Mouse (Mus musculus) thymus, adult 2 months (tissue): ENCODE results near the gene Stk17b. TPM values are rescaled to one million over a fixed set of nuclear protein-coding genes. Genes with fewer than 3 reads are reported as not detected.
"Not testable (repeated sequence)": the region's sequence is repeated elsewhere in the genome, so short reads cannot be mapped to it uniquely, and the experiment has no call there.

Experiments used
- DNase-seq: peaks from one replicate; pipeline ENCODE4 v3.0.0; 2021
- H3K27ac ChIP-seq: fragments of 200-500 bp; 2 replicates; pipeline ENCODE4 v1.5.1; 2012; ENCODE audit warnings: low read length, control low read depth; ENCODE audit not compliant: control insufficient read depth, insufficient read depth
- H3K27me3 ChIP-seq: fragments of 200-500 bp; 2 replicates; pipeline ENCODE4 v1.6.1; 2012; ENCODE audit warnings: mild to moderate bottlenecking, low read length, moderate library complexity, mixed read lengths; ENCODE audit not compliant: control insufficient read depth, insufficient read depth
- H3K36me3 ChIP-seq: fragments of 200-500 bp; 2 replicates; pipeline ENCODE4 v1.6.1; 2012; ENCODE audit warnings: mild to moderate bottlenecking, low read length, moderate library complexity; ENCODE audit not compliant: control insufficient read depth, insufficient read depth
- H3K4me1 ChIP-seq: fragments of 200-500 bp; replicated peaks from 2 replicates; pipeline ENCODE4 v1.6.1; 2012; ENCODE audit warnings: low read length; ENCODE audit not compliant: control insufficient read depth, insufficient read depth
- H3K4me3 ChIP-seq: fragments of 200-500 bp; 2 replicates; pipeline ENCODE4 v1.5.1; 2012; ENCODE audit warnings: mild to moderate bottlenecking, low read length, control low read depth, moderate library complexity; ENCODE audit not compliant: control insufficient read depth, insufficient read depth
- CTCF ChIP-seq: fragments of 200-500 bp; IDR thresholded peaks from 2 replicates; pipeline ENCODE4 v1.5.1; 2012; ENCODE audit warnings: mild to moderate bottlenecking, control low read depth, low read length, moderate library complexity, borderline replicate concordance; ENCODE audit not compliant: control insufficient read depth, poor library complexity, insufficient read depth; ENCODE audit errors: extremely low read depth
- POLR2A ChIP-seq: fragments of 200-500 bp; IDR thresholded peaks from 2 replicates; pipeline ENCODE4 v1.6.1; 2012; ENCODE audit warnings: mild to moderate bottlenecking, low read length, control low read depth, moderate library complexity; ENCODE audit not compliant: control insufficient read depth, poor library complexity, insufficient read depth; ENCODE audit errors: extremely low read depth
- WGBS: fragments of 180-500 bp; shearing (Covaris S2); methylation state at CpG from one replicate; pipeline ENCODE4 v1.1.7; 2018; 5-methylcytosine and 5-hydroxymethylcytosine counted together
- polyA plus RNA-seq: library from polyadenylated mRNA; depleted of rRNA; stranded (reverse); fragments of >200 nt; gene quantifications from 2 replicates; pipeline ENCODE4 v1.2.3, GENCODE M21; 2012

Gene Stk17b
- polyA plus RNA-seq, 1 experiment: 33.1 TPM

DNA sequence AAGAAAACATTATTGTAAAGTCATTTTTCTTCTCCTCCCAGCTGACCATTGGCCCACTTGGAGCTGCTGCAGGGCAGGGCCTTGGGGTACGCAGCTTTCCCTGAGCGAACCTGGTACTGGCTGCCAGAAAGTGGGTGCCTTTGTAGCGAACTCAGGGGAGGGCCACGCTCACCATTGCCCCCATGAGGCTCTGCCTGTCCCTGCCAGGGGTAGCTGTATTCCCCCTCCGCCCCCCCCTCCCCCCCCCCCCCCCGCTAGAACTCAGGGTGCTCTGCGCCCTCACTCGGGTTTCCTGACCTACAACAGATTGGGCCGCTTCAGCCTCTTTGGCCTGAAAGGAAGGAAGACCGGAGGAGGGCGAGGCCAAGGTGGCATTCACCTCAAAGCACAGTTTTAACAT lies 36.5 kb downstream of the Stk17b start:
- DNase-seq: no peak
- no peaks in the 10 kb centered on the region for H3K4me1 ChIP-seq
- H3K4me3 ChIP-seq: no peak overlapping the region
- 59% methylated on average over 8 of the region's 11 CpGs for WGBS
- H3K36me3 ChIP-seq: no peaks in the 10 kb centered on the region
- H3K27ac ChIP-seq: no peak overlapping the region
- TF ChIP-seq CTCF (no peak), POLR2A (no peak)
- H3K27me3 ChIP-seq: no peaks in the 10 kb centered on the region

GRCm38 (mm10) chr1:53746001-53746400 lies 39.0 kb downstream of the Stk17b start:
- TF ChIP-seq POLR2A (no peak), CTCF (no peak)

DNA sequence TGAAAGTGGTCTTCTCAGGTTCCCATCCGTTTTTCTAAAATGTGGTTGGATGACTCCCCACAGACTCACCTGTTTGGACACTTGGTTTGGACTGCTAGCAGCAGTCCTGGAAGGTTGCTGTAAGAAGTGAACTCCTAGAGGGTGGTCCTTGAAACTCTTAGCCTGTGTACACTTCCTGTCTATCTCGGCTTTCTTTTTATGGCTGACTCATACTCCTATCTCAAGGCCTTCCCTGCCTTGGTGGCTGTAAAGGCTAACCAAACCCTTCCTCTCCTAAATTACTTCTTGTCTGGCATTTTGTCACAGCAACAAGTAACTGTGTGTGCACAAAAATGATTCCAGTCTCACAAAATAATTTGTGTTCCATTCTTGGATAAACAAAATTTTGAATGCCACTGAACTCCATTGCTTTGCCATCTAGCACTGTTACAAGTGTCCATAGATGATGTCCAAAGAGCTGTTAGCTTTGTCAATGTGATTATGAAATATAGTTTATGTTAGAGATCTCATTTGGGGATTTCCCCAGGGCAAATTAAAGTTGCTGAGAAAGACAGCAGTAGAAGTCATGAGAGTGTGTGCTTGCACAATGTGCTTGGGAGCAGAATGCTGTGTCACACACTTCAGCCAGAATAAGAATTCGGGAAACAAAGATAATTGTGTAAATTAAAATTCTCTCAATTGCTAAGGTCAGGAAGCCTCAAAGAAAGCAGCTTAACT lies 43.1 kb downstream of the Stk17b start:
- H3K27ac ChIP-seq: no peak overlapping the region
- no peak overlapping the region for H3K4me3 ChIP-seq
- H3K36me3 ChIP-seq: no peaks in the 10 kb centered on the region
- WGBS: 76% methylated on average over 3 of the region's 3 CpGs
- TF ChIP-seq CTCF (no peak), POLR2A (no peak)
- no peaks in the 10 kb centered on the region for H3K27me3 ChIP-seq
- DNase-seq: no peak
- H3K4me1 ChIP-seq: no peaks in the 10 kb centered on the region

More at GRCm38 (mm10) chr1:53746001-53746400, 39.0 kb downstream of the Stk17b start:
- Histone ChIP-seq H3K27me3 (no peaks in the 10 kb centered on the region), H3K36me3 (no peaks in the 10 kb centered on the region), H3K4me1 (no peaks in the 10 kb centered on the region), H3K27ac (no peak overlapping the region), H3K4me3 (no peak overlapping the region)
- WGBS: 90% methylated on average over 5 of the region's 5 CpGs
- DNase-seq: no peak

GRCm38 (mm10) chr1:53740777-53741336 lies 44.2 kb downstream of the Stk17b start:
- WGBS: 84% methylated on average over 4 of the region's 4 CpGs
- TF ChIP-seq CTCF (no peak), POLR2A (no peak)

GRCm38 (mm10) chr1:53740077-53740776 lies 44.8 kb downstream of the Stk17b start:
- WGBS: 92% methylated on average over 3 of the region's 4 CpGs

More at GRCm38 (mm10) chr1:53740777-53741336, 44.2 kb downstream of the Stk17b start:
- no peak for DNase-seq
- no peak overlapping the region for H3K27ac ChIP-seq
- H3K4me1 ChIP-seq: no peaks in the 10 kb centered on the region
- no peak overlapping the region for H3K4me3 ChIP-seq
- H3K27me3 ChIP-seq: no peaks in the 10 kb centered on the region
- H3K36me3 ChIP-seq: no peaks in the 10 kb centered on the region

DNA sequence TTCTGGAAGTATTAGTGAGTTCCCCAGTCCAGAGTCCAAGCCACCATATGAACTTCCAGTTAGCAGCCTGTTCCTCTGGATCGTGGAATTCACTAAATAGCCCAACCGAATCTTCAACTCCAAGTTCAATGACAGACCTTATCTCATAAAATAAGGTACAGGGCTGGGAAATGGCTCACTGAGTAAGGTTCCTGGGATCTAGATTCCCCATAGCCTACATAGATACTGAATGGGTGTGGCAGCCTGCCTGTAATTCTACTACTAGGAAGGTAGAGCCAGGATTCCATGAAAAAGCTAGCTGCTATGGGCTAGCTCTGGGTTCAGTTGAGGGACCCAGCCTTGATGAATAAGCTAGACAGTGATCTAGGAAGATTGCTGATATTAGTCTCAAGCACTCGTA lies 48.4 kb downstream of the Stk17b start:
- Histone ChIP-seq H3K27me3 (no peaks in the 10 kb centered on the region), H3K4me3 (no peak overlapping the region), H3K4me1 (no peaks in the 10 kb centered on the region), H3K27ac (no peak overlapping the region), H3K36me3 (no peaks in the 10 kb centered on the region)
- no peak for DNase-seq
- no peak for TF ChIP-seq CTCF
- no peak for TF ChIP-seq POLR2A
- WGBS: 96% methylated on average over 3 of the region's 3 CpGs

More at GRCm38 (mm10) chr1:53740077-53740776, 44.8 kb downstream of the Stk17b start:
- H3K27ac ChIP-seq, H3K4me3 ChIP-seq, DNase-seq, H3K4me1 ChIP-seq, H3K36me3 ChIP-seq, H3K27me3 ChIP-seq: not testable (repeated sequence)
